Mouse (Mus musculus): ENCODE data around the gene Tssk6.

- TF ChIP-seq CTCF (IDR thresholded peaks at IDR 0.05) (no peak), EP300 (IDR thresholded peaks at IDR 0.05) (no peak)
Measured at GRCm38 (mm10) chr8:69884141-69884540, 17.8 kb upstream of the Tssk6 start.

All from lung, postnatal 0 days (tissue).